Mouse (Mus musculus) olfactory bulb, adult 2 months (tissue): ENCODE results near the gene Prame. TPM values are rescaled to one million over a fixed set of nuclear protein-coding genes. Genes with fewer than 3 reads are reported as not detected.

Experiments used
- polyA plus RNA-seq: library from polyadenylated mRNA; stranded (reverse); fragments of >200 nt; gene quantifications from 2 replicates; pipeline ENCODE4 v1.2.4, GENCODE M21; 2012; ENCODE audit warnings: low replicate concordance; ENCODE audit not compliant: missing spikeins, insufficient read depth, insufficient read length

Gene Prame
- polyA plus RNA-seq, 1 experiment = not detected

Other genes with a start within 250 kb of the Prame start
- not detected in 2 replicates for gene Gm7903, start 193.9 kb downstream of the Prame start, polyA plus RNA-seq
- gene AV320801, start 133.1 kb downstream of the Prame start, polyA plus RNA-seq = not detected in 2 replicates
- not detected in 2 replicates for gene Nxf7, start 28.9 kb downstream of the Prame start, polyA plus RNA-seq
- gene Tcp11x2, start 66.1 kb upstream of the Prame start, polyA plus RNA-seq = not detected in 2 replicates
- gene Tmsb15a, start 97.6 kb upstream of the Prame start, polyA plus RNA-seq = not detected in 2 replicates
- not detected in 2 replicates for gene Armcx5, start 115.0 kb upstream of the Prame start, polyA plus RNA-seq
- 223 TPM in 1 of 2 replicates, not detected in the other for gene Gprasp1, start 115.0 kb upstream of the Prame start, polyA plus RNA-seq
- gene Bhlhb9, start 169.9 kb upstream of the Prame start, polyA plus RNA-seq = not detected in 2 replicates
- gene Gprasp2, start 211.3 kb upstream of the Prame start, polyA plus RNA-seq = 81.4 TPM in 1 of 2 replicates, not detected in the other